Mouse (Mus musculus) ES-E14 (cell line): Measurements from ENCODE around the gene Flrt2. TPM values are rescaled to one million over a fixed set of nuclear protein-coding genes. Genes with fewer than 3 reads are reported as not detected.

ENCODE experiments used
- DNase-seq: peaks from one replicate; pipeline ENCODE4 v3.0.0-alpha.2; 2013; ENCODE audit warnings: low read depth, low spot score
- H3K27ac ChIP-seq: 2 replicates; pipeline ENCODE4 v1.5.1; 2012; ENCODE audit warnings: low read depth, mild to moderate bottlenecking, low read length, moderate library complexity, mixed read lengths; ENCODE audit not compliant: poor library complexity, insufficient read depth, severe bottlenecking
- H3K36me3 ChIP-seq: 2 replicates; pipeline ENCODE4 v1.6.1; 2012; ENCODE audit warnings: mild to moderate bottlenecking, low read length, moderate library complexity, mixed read lengths; ENCODE audit not compliant: control insufficient read depth, poor library complexity, insufficient read depth, severe bottlenecking
- H3K4me1 ChIP-seq, 2 experiments: fragments of 150-350 bp in 1 of 2; sonication (generic) in 1 of 2; 2 replicates each; pipeline ENCODE4 v1.6.1; 2012; ENCODE audit warnings: low read length in 2 of 2, mild to moderate bottlenecking in 1 of 2, mixed read lengths in 1 of 2; ENCODE audit not compliant: control insufficient read depth in 2 of 2, insufficient read depth in 2 of 2, poor library complexity in 1 of 2
- H3K4me3 ChIP-seq, 2 experiments: fragments of 150-350 bp in 1 of 2; sonication (generic) in 1 of 2; 2 replicates each; pipeline ENCODE4 v1.5.1; 2012; ENCODE audit warnings: low read length in 2 of 2, low read depth in 1 of 2, mild to moderate bottlenecking in 1 of 2, mixed read lengths in 1 of 2; ENCODE audit not compliant: insufficient read depth in 1 of 2, poor library complexity in 1 of 2, severe bottlenecking in 1 of 2
- H3K9ac ChIP-seq: 2 replicates; pipeline ENCODE4 v1.6.1; 2012; ENCODE audit warnings: low read depth, mild to moderate bottlenecking, low read length, mixed read lengths; ENCODE audit not compliant: poor library complexity, insufficient read depth, severe bottlenecking
- H3K9me3 ChIP-seq: fragments of 150-350 bp; sonication (generic); 2 replicates; pipeline ENCODE4 v1.6.1; 2012; ENCODE audit warnings: low read depth, mild to moderate bottlenecking, low read length; ENCODE audit not compliant: control insufficient read depth, insufficient read depth
- CHD2 ChIP-seq: IDR thresholded peaks from 2 replicates; pipeline ENCODE4 v1.6.1; 2014; ENCODE audit warnings: mild to moderate bottlenecking, low read depth, low read length, inconsistent platforms
- HCFC1 ChIP-seq: IDR thresholded peaks from 2 replicates; pipeline ENCODE4 v1.6.1; 2012; ENCODE audit warnings: low read length, inconsistent platforms, borderline replicate concordance; ENCODE audit not compliant: insufficient read depth
- MAFK ChIP-seq: IDR thresholded peaks from 2 replicates; pipeline ENCODE4 v1.6.1; 2014; ENCODE audit warnings: mild to moderate bottlenecking, low read depth, low read length, inconsistent platforms; ENCODE audit not compliant: insufficient read depth
- ZC3H11A ChIP-seq: IDR thresholded peaks from 2 replicates; pipeline ENCODE4 v1.6.1; 2012; ENCODE audit warnings: low read depth, mild to moderate bottlenecking, inconsistent platforms, low read length, borderline replicate concordance
- ZNF384 ChIP-seq: IDR thresholded peaks from 2 replicates; pipeline ENCODE4 v1.6.1; 2012; ENCODE audit warnings: low read depth, low read length, inconsistent platforms
- in situ Hi-C, 2 experiments: fragments of 600-800 bp; cut with MboI; formaldehyde crosslinking; loops; one replicate each; pipeline ENCODE4 v1.15.1; 2025; ENCODE audit warnings: low sequenced_read_pairs in 2 of 2, inconsistent platforms in 1 of 2; ENCODE audit not compliant: unreplicated experiment in 2 of 2
- total RNA-seq: library from RNA; depleted of rRNA; stranded (reverse); fragments of 300-350 nt; gene quantifications from 2 replicates; pipeline ENCODE4 v1.2.3, GENCODE M21; 2012

The Flrt2 gene
- total RNA-seq, 1 experiment = 10.3 TPM

DNA sequence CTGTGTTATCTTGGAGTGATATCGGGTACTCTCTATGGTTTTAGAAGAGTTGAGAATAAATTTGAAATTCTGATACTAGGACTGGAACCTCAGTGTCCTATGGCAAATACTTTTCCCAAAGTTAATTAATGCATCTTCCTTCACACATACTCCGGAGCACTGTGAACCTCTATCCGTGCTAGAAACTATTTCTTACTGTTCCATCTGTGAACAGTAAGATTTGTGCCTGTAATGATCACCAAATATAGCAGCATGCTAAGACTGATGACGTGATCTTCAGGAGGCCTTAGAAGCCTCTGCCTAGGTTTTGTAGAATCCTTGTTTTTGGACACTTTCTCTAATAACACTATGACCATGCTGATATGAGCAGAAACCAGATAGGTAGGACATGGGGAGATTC lies 35.4 kb upstream of the Flrt2 start:
- TF ChIP-seq MAFK (no peak), HCFC1 (no peak), CHD2 (no peak), ZC3H11A (no peak), ZNF384 (no peak)
- H3K27ac ChIP-seq = no peak overlapping the region
- in situ Hi-C loops = no loop called here

DNA sequence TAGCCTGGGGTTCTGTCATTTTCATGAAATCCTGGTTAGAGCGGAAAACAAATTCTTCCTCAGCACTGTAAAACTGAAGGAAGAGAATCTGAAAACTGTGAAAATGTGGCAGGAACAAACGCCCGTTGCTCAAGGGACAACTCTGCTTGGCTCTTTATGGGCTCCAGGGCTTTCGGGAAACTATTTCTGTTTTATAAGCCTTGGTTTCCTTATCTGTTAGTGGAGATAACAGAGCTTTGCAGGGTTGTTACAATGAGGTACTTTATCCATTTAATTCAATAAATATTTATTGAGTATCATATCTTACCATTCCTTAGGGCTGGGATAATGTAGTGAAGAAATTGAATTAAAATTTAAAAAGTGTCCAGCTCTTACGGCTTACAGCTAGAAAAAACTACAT lies 24.7 kb upstream of the Flrt2 start:
- DNase-seq = no peak
- in situ Hi-C loops = no loop called here
- TF ChIP-seq MAFK (no peak), ZC3H11A (no peak), HCFC1 (no peak), ZNF384 (no peak), CHD2 (no peak)
- Histone ChIP-seq H3K9ac (no peak overlapping the region), H3K4me1 (no peaks in the 10 kb centered on the region), H3K9me3 (no peaks in the 10 kb centered on the region), H3K27ac (no peak overlapping the region), H3K36me3 (no peaks in the 10 kb centered on the region), H3K4me3 (no peak overlapping the region)

More for the DNA sequence above, 35.4 kb upstream of the Flrt2 start:
- Histone ChIP-seq H3K36me3 (no peaks in the 10 kb centered on the region), H3K4me3 (no peak overlapping the region), H3K9ac (no peak overlapping the region), H3K4me1 (no peaks in the 10 kb centered on the region), H3K9me3 (no peaks in the 10 kb centered on the region)
- DNase-seq = no peak

DNA sequence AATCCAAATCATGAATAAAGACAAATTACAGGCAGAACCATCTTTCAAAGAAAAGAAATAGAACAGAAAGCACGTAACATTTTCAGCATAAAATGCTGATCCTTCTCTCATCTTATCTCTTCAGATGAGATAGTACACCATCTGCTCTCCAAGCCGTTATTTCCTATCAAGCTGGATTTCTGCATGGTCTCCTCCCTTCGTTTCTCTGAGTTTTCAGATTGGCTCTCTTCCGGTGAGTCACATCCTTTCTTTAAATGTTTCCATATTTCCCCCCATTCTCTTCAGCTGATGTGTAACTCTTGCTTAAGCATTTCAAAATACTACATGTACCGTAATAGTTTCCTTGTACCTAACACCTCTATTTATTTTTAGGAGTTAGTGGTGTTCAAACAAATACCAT lies 16.3 kb upstream of the Flrt2 start:
- no peak overlapping the region for H3K9ac ChIP-seq
- TF ChIP-seq ZNF384 (no peak), HCFC1 (no peak), ZC3H11A (no peak), CHD2 (no peak), MAFK (no peak)
- no peak overlapping the region for H3K4me3 ChIP-seq
- no peak overlapping the region for H3K27ac ChIP-seq
- H3K9me3 ChIP-seq = no peaks in the 10 kb centered on the region
- DNase-seq = no peak
- in situ Hi-C loops = no loop called here
- no peaks in the 10 kb centered on the region for H3K4me1 ChIP-seq
- H3K36me3 ChIP-seq = no peaks in the 10 kb centered on the region

DNA sequence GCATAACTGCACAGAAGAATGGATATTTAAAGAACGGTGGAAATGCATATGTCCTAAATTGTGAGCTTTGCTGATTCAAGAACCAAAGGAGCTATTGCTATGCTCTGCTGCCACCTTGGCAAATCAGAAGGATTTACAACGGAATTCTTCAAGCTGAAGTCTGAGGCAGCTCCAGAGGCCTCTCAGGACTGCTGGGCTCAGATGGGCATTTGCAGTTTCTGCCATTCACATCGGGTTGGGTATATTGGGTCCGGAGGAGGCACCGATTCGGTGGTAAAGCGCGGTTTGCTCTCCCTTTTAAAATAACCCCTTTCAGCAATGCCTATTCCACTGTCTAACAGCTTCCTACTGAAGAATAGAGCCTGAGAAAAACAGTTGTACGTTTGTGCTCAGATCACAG lies 1.2 kb upstream of the Flrt2 start:
- Histone ChIP-seq H3K4me1 (no peaks in the 10 kb centered on the region), H3K9me3 (no peaks in the 10 kb centered on the region), H3K27ac (no peak overlapping the region), H3K36me3 (no peaks in the 10 kb centered on the region), H3K9ac (no peak overlapping the region), H3K4me3 (no peak overlapping the region)
- TF ChIP-seq CHD2 (no peak), MAFK (no peak), ZC3H11A (no peak), HCFC1 (no peak), ZNF384 (no peak)
- in situ Hi-C loops = no loop called here
- no peak for DNase-seq

DNA sequence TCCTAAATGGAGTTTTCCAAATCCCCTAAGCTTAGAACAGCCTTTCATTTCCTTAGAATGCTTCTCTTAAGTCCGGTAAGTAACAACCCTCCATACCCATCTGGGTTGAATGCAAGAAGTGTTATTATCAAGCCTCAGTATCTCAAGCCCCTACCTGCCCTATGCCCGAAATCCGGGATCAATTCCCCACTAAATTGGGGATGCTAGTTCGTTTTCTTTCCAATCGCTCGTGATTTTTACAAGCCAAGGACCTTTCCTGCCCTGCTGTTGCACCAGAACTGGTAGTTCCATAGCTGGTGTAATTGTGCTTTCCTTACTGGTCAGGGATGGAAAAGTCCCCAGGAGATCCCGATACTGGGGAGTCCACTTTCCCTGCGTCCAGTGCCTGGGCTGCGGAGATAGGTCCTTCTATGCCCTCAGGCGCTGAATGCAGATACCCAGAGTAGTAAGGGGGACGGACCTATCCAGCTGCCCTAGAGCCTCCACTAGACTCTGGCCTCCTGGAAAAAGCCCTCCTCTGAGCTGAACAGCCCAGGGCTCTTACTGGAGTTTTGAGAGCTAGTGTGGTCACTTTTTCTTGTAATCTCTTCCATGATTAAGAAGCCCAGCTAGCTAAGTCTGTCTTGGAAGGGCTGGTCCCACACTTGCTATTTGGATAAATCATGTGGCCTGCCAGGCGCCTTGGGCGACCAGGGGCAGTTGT lies 1.1 kb downstream of the Flrt2 start:
- Histone ChIP-seq H3K9me3 (no peaks in the 10 kb centered on the region), H3K36me3 (no peaks in the 10 kb centered on the region), H3K4me1 (peaks cover 0 to 2% of the 10 kb centered on the region in 2 experiments; a peak in 1 of 4 replicates), H3K9ac (no peak overlapping the region), H3K27ac (no peak overlapping the region), H3K4me3 (no peak overlapping the region)
- TF ChIP-seq ZNF384 (no peak), HCFC1 (no peak), MAFK (no peak), ZC3H11A (no peak), CHD2 (no peak)
- no peak for DNase-seq
- in situ Hi-C loops = no loop called here
